Mouse (Mus musculus) bone marrow macrophage, adult 2 months (primary cell): ENCODE data around the gene Adcy10. TPM values are rescaled to one million over a fixed set of nuclear protein-coding genes. Genes with fewer than 3 reads are reported as not detected.

Source experiments
- H3K27ac ChIP-seq: 2 replicates; pipeline ENCODE4 v1.5.1; 2012; ENCODE audit warnings: low read depth, low read length; ENCODE audit not compliant: insufficient read depth
- H3K4me1 ChIP-seq: 2 replicates; pipeline ENCODE4 v1.6.1; 2012; ENCODE audit warnings: low read length; ENCODE audit not compliant: control insufficient read depth, insufficient read depth
- H3K4me3 ChIP-seq: 2 replicates; pipeline ENCODE4 v1.5.1; 2012; ENCODE audit warnings: mild to moderate bottlenecking, low read length, moderate library complexity; ENCODE audit not compliant: insufficient read depth
- CTCF ChIP-seq: IDR thresholded peaks from 2 replicates; pipeline ENCODE4 v1.5.1; 2012; ENCODE audit warnings: low read depth, mild to moderate bottlenecking, low read length, moderate library complexity
- POLR2A ChIP-seq: IDR thresholded peaks from 2 replicates; pipeline ENCODE4 v1.6.1; 2012; ENCODE audit warnings: mild to moderate bottlenecking, low read depth, low read length, borderline replicate concordance
- polyA plus RNA-seq: library from polyadenylated mRNA; stranded (reverse); fragments of >200 nt; gene quantifications from 2 replicates; pipeline ENCODE4 v1.2.4, GENCODE M21; 2012; ENCODE audit not compliant: missing spikeins, insufficient read depth, insufficient read length

Gene Adcy10
- polyA plus RNA-seq, 1 experiment = not detected

DNA sequence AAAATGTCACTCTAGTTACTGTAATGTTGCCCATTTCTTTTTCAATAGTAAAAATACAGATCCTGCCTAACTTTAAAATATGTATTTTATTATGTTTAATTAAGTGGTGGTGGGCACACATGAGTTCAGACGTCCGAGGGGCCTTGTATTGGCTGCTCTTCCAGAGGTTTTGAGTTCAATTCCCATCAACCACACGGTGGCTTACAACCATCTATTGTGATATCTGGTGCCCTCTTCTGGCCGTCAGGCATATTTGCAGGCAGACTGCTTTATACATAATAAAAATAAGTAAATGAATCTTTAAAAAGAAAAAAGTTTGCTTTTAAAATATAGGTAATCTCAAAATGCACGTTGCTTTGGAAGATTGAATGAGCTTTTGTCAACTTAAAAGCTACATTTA lies 94.3 kb downstream of the Adcy10 start:
- no peak overlapping the region for H3K27ac ChIP-seq
- no peaks in the 10 kb centered on the region for H3K4me1 ChIP-seq
- no peak overlapping the region for H3K4me3 ChIP-seq
- TF ChIP-seq POLR2A (no peak), CTCF (peak; percentile 63)

DNA sequence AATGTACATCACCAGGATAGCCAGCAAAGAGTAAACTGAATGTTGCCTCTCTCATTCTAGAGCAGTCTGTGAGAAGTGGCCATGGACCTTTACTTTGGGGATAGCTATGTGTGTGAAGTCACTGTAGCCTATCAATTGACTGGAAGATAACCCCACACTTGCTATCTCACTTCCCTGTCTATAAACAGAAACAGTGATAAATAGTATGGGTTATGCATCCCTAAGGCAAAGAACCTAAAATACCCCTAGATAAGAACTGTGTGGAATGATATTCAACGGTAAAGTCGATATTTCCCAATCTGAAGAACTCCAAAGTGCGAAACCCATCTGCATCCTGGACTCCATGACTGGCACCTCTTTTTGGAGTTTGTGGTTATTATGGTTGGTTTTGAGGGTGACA lies 96.3 kb downstream of the Adcy10 start:
- no peak overlapping the region for H3K4me3 ChIP-seq
- H3K27ac ChIP-seq = no peak overlapping the region
- TF ChIP-seq CTCF (no peak), POLR2A (no peak)
- H3K4me1 ChIP-seq = peaks cover 2% of the 10 kb centered on the region; the same call in 1 of the 2 replicates

DNA sequence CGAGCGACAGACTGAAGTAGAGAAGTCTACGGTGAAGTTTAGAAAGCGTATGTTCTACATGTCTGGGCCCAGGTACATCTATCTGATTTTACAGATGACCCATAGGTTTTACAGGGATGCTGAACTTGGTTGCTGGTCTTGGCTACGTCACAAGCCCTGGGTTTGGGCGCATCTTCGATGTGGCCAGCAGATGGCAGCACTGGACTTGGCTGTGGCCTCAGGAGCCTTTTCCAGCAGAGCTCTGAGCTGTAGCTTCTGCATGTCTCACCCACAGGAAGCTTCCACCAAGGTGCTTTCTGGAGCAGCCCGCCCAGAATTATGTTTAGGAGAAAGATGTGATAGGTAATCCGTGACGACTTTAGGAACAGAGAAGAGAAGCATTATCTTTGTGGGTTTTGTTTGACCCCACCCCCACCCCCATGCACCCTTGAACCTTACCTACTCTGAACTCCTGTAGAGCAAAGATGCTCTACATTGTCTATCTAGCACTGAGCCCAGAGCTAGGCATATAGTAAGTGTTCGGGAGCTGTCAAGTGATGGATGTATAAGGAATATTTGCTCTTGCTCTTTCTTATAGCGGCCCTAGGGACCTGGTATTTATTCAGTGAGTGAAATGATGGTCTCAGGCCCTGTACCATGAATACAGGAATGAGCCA lies 98.7 kb downstream of the Adcy10 start:
- no peak overlapping the region for H3K4me3 ChIP-seq
- H3K4me1 ChIP-seq = peaks cover 18% of the 10 kb centered on the region
- TF ChIP-seq CTCF (peak; percentile 82), POLR2A (no peak)
- H3K27ac ChIP-seq = no peak overlapping the region

DNA sequence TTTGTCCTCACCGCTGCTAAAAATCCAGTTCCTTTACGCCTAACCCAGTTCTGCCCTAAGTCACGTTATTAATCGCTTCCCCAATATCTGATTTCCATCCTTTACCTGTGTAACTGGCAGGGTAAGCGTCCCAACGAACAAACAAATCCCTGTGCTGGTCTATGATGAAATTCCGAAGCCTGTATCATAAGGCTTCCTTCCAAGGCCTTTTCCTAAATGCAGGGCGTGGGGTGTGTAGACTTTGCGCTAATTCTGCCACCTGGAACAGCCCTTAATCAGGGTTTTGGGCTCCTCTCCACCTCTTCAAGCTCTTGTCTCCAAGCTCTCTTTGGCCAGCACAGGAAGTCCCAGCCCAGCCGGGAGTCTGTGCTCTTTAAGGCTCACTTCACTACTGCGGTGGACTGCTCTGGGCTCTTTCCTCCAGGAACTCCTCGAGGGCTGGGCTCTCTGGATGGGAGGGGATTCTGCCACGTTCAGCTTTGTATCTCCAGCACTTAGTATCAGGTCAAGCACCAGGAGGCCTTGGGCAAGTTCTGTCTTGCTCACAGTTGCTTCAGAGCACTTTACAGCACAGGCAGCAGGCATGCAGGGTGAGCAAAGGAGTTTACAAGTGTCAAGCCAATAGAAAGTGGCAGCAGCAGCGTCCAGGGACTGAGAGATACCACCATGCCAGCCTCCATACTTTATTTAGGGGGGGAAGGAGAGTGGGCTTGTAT lies 100.6 kb downstream of the Adcy10 start:
- H3K27ac ChIP-seq = no peak overlapping the region
- H3K4me3 ChIP-seq = no peak overlapping the region
- peaks cover 24% of the 10 kb centered on the region for H3K4me1 ChIP-seq
- TF ChIP-seq CTCF = no peak
- no peak for TF ChIP-seq POLR2A

DNA sequence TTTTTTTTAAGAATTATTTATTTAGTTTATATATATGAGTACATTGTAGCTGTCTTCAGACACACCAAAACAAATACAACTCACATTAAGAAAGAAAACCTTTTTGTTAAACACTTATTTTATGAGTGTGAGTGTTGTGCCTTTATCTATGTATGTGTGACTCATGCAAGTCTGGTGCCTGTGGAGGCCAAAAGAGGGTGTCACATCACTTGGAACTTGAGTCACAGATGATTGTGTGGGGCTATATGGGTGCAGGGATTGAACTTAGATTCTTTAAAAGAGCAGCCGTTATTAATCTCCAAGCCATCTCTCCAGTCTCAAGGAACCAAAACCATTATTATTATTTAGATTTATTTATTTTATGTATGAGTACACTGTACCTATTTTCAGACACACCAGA lies 101.4 kb downstream of the Adcy10 start:
- TF ChIP-seq CTCF (no peak), POLR2A (no peak)
- no peak overlapping the region for H3K4me3 ChIP-seq
- H3K27ac ChIP-seq = no peak overlapping the region
- H3K4me1 ChIP-seq = peaks cover 24% of the 10 kb centered on the region

DNA sequence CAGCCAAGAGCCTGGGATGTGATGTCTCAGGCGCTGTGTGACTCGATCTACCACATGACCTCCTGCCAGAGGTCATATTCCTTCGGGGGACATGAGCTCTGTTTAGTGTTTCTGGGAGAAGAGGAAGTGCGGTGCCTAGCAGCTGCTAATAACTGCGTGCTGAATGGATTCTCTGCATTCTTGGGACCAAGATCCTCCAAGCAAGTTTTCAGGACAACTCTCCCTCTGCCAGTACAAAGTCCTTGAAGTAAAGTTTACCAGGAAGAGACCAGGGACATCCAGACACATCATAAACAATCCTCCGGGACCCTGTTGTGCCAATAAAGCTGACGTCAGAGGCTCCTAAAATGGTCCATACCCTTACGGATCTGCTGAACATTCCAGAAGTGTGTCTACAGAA lies 102.9 kb downstream of the Adcy10 start:
- H3K27ac ChIP-seq = no peak overlapping the region
- peaks cover 24% of the 10 kb centered on the region for H3K4me1 ChIP-seq
- H3K4me3 ChIP-seq = no peak overlapping the region
- TF ChIP-seq CTCF = no peak
- no peak for TF ChIP-seq POLR2A

DNA sequence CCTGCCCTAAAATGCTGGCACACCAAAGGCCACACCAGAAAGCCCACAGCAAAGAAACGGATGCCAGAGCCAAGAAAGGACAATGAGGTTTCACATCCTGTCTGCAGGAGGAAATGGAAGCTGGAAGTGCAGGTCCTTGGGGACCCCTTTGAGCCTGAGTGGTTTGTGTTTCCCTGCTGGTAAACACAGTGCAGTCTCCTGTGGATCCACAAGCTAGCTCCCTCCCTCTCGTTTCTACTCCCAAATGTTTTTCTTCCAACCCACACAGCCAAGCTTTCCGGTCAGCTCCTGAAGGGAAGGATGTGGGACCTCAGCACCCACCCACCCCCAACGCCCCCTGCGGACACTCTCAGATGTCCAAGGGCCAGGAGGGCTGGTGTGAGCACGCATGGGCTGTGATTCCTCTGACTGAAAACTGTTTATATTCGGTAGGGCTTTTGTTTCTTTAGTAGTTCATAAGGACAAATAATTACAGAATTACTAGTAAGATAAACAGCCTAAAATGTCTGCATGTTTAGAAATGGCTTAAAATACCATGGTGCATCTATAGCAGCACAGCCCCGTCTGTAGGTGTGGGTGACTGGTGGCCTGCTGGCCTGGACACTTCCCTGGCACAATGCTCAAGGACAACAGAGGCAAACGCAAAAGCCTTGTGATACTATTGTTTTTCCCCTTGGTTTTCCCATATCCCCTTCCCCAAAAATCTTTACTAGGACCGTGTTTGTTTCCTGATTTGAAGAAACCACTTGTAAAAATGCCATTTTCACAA lies 104.5 kb downstream of the Adcy10 start:
- H3K4me3 ChIP-seq = no peak overlapping the region
- no peak for TF ChIP-seq POLR2A
- no peak for TF ChIP-seq CTCF
- H3K27ac ChIP-seq = 0 out of 2 replicates have a peak overlapping the region, but pooled peaks have one; percentile 4
- H3K4me1 ChIP-seq = peaks cover 24% of the 10 kb centered on the region

DNA sequence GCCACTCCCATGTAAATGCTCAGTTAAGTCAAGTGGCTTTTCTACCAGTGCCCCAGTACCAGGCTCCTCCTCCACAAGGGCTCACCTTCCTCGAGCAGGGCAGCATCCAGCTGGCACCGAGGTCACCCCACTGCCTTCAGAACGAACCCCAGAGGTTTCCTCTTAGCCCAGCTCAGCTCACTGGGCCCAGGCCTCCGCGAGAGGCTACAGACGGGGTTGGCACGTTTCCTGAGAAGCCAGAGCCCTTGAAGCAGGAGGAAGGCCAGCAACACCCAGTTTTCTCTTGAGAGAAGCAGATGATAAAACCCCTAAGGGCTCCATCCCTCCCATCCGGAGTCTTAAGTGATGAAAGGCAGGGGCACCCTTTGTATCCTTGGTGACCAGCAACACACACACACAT lies 105.8 kb downstream of the Adcy10 start:
- Histone ChIP-seq H3K4me1 (peaks cover 24% of the 10 kb centered on the region), H3K4me3 (no peak overlapping the region), H3K27ac (no peak overlapping the region)
- no peak for TF ChIP-seq POLR2A
- TF ChIP-seq CTCF = no peak

DNA sequence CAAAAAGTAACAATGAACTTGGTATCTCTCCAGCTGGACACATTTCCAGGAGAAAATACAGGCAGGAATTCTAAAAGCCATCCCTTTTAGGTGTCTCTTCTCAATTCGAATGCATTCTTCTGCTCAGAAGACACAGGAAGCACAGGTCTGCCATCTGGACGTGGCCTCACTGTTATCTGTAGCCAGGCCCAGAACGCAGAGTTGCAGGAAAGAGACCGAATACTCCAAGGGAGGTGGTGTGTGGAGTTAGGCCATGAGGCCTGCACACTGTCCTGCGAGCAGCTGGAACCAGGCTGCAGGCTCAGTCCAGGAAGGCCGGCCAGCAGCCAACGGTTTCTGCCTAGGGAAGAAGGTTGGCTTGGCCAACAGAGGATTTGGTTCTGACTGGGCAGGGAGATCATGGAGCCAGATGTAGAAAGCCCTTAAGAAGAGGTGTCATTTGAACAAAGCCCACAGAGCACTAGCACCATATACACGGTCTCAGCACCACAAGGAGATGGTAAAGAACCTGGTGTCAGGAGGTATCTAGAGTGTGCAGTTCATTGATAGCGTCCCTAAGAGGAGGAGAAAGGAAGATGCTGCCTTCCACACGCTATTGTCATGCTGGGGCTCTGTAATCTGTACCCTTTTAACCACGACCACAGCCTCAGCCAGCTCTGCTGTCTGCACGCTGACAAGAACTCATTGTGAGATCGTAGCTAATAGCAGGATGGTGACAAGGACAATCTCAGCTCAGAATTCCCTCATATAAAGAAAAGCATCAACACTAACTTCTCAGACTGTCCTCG lies 107.5 kb downstream of the Adcy10 start:
- no peak overlapping the region for H3K27ac ChIP-seq
- peaks cover 17% of the 10 kb centered on the region for H3K4me1 ChIP-seq
- TF ChIP-seq CTCF (no peak), POLR2A (no peak)
- no peak overlapping the region for H3K4me3 ChIP-seq
